Mouse (Mus musculus) ovary, postnatal 14 days (tissue): Measurements from ENCODE around the gene Cox16.
"Not testable (repeated sequence)": the region's sequence is repeated elsewhere in the genome, so short reads cannot be mapped to it uniquely, and the experiment has no call there.

ENCODE experiments used
- DNase-seq: peaks from one replicate; pipeline ENCODE4 v3.0.0; 2022; ENCODE audit warnings: low spot score

Gene Cox16

GRCm38 (mm10) chr12:81484727-81485191 lies at the start of gene Cox16:
Cox16 (minus strand) TSS chr12:81485127.
- DNase-seq = peak; percentile 75

DNA sequence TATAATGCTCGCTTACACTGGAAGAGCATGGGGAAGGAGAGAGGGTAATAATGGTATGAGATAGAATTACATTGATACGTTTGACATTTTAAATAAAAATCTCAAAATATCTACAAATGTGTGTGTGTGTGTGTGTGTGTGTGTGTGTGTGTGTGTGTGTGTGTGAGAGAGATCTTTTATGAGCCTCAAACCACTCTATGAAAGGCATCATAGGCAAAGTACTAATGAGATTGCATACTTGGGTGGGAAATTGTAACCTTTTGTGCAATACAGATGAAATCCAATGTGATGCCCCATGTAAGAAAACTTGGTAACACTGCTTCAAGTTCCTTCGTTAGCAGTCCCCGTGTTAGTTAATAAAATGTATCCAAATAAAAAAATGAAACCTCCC lies 48.1 kb upstream of the Cox16 start:
- DNase-seq = no peak

DNA sequence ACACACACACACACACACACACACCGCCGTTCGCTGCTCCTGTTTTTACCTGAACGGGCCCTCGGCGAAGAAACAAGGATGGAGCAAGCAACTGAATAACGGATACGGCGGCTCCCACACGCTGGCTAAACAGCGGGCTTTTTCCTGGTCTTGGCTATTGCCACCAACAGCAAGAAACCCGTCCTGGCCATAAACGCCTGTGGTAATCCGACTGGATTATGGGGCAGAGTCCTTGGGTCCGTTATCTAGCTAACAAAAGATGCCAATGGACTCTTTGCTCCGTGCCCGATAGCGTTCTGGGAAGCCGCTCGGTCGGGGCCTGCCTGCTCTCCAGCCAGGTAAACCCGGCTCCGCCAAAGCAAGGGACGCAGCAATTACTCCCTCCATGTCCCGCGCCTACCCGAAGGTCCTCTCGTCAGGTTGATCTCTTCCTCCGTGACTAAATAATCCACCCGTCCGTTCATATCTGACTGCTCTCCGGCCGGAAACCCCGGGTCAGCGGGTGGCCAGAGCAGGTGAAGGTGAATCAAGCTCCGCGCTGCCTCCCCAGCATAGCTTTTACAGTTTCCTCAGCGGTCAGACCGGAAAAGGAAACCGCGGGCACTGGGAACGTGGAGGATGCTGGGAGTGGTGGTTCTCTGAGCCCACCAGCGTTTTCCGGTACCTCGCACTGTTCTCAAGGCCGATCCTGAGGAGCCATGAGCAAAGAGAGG lies 47.5 kb upstream of the Cox16 start, which contains the start of the genes Gm20498 and Synj2bp:
Gm20498 (minus strand) TSS at position 590 of the 713 bp plus-strand sequence.
Synj2bp (minus strand) TSS at position 596 of the 713 bp plus-strand sequence.
- peak; percentile 67 for DNase-seq

- not testable (repeated sequence) for DNase-seq
Observed at GRCm38 (mm10) chr12:81530587-81530986, 45.7 kb upstream of the Cox16 start.

- DNase-seq = not testable (repeated sequence)
Observed at GRCm38 (mm10) chr12:81496906-81497305, 12.0 kb upstream of the Cox16 start.

GRCm38 (mm10) chr12:81490491-81490890 lies 5.6 kb upstream of the Cox16 start:
- no peak for DNase-seq

GRCm38 (mm10) chr12:81485311-81485710 lies 384 bp upstream of the Cox16 start:
- no peak for DNase-seq

- DNase-seq = no peak
Observed at GRCm38 (mm10) chr12:81484212-81484611, 715 bp downstream of the Cox16 start.

DNA sequence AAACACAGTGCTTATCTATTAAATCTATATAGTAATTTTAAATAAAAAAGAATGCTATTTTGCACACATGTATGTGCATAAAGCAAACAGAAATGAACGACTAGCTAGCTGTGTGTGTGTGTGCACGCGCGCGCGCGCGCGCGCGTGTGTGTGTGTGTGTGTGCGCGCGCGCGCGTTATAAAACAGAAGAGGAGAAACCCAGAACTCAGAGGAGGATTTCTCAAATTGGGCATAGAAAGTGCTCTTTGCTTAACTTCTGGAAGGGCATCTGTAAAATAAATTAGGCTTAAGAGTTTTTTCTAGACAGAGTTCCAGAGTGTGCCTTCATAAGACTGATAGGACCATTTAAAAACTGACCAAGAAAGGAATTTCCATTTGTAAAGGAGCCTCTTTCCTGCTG lies 1.3 kb downstream of the Cox16 start:
- DNase-seq = no peak

DNA sequence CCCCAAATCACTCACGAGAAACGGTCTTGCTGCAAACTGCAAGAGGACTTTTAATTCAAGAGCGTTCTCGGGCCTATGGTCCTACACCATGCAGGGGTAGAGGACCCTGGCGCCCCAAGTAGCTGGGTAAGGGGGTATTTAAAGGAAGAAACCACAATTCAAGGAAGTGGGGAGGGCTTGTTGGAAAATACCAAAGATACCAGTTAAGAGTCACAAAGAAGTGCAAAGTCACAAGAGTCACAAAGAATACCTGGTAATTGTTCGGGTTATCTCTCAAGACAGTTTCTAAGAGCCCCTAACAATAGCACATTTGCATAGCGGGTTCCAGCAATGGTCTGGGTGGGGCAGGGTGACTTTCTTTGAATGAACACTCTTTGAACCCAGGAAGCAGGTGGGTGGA lies 25.9 kb downstream of the Cox16 start:
- DNase-seq = not testable (repeated sequence)

GRCm38 (mm10) chr12:81438985-81439384 lies 45.9 kb downstream of the Cox16 start:
- not testable (repeated sequence) for DNase-seq

DNA sequence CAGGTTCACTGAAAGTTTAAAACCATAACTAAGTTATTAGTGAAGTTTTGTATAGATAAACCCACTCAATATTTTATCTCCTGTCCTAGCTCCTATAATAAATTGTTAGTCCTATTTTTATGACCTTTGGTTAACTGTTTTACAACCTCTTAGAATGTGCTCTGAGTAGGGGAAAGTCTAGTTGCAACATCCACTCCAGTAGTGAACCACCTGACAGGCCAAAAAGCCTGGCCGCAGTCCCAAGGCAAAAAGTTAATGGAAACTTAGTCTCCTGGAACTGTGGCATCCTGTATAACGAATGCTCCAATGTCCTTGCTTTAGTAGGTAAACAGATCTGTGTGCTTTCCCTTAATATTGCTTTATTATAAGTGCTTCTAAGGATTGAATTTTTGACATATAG lies 50.1 kb downstream of the Cox16 start:
- not testable (repeated sequence) for DNase-seq

GRCm38 (mm10) chr12:81421846-81422245 lies 63.1 kb downstream of the Cox16 start, which contains the start of gene Adam4:
Adam4 (minus strand) TSS chr12:81421946.
- no peak for DNase-seq

DNA sequence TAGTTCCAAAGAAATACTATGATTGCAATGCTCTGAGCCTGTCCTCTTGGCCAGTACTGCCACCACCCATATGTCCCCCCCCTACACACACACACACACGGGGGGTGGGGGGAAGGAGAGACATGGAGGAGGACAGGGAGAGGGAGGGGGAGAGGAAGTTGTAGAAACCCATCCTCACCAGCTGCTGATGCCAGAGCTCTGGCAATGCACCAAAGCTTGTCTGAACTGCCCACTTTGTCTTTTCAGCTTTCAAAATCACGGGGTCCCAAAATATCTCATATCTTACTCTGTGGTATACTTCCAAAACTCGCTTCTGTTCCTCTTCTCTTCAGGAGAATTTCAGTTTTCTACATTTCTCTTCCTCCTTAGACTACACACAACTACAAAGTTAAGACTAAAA lies 71.7 kb downstream of the Cox16 start:
- no peak for DNase-seq

- DNase-seq = no peak
Observed at GRCm38 (mm10) chr12:81408966-81409365, 76.0 kb downstream of the Cox16 start.

DNA sequence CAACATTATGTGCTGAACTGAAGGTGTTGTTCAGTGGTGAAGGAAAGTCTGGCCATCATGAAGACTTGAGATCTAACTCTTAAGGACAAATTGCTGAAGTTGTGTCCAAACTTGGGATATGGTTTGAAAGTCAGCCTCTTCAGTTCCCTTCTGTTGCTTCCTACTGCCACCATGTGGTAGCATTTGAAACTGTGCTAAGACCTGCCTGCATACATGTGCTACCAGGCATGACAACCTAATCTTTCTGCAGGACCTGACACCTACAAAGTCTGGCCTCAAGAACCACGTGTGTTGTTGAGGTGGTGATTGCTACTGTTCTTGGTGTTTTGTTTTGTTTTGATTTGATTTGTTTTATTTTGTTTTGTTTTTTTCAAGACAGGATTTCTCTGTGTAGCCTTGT lies 82.7 kb downstream of the Cox16 start:
- DNase-seq = peak; percentile 52

GRCm38 (mm10) chr12:81379364-81379763 lies 105.6 kb downstream of the Cox16 start, which contains the start of gene Gm4787:
Gm4787 (minus strand) TSS chr12:81379464.
- not testable (repeated sequence) for DNase-seq

- DNase-seq = no peak
Observed at GRCm38 (mm10) chr12:81333841-81334240, 151.1 kb downstream of the Cox16 start.

- DNase-seq = peak; percentile 7
Observed at GRCm38 (mm10) chr12:81332875-81333421, 152.0 kb downstream of the Cox16 start, which contains the start of gene Slc8a3. Slc8a3 (minus strand) TSS chr12:81333180.

- DNase-seq = peak; percentile 2
Observed at GRCm38 (mm10) chr12:81331937-81332874, 152.7 kb downstream of the Cox16 start.

DNA sequence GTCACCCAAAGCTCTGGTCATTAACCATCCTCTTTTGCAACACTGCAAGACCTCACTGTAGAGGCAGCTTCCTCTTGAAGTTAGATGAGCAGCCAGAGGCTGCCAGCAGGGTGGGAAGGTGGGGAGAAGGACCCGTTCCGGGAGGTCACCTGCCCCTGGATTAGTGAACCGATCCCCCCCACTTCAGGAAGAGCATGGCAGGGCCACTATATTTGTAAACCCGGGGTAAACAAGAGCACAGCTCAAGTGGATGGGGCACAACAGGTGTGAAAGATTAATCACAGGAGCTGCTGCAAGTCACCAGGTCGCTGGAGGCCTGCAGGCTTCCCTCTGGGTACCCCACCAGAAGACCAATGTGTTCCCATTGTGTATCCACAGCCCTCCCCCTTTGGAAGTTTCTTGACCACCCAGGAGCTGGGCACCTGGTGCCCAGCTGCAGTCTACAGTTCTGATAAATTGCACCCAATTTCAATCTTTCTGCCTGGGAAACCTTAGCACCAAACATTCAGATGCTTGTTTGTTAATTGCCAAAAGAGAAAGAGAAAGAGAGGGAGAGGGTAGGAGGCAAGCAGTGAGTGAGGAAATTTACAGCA lies 153.8 kb downstream of the Cox16 start:
- DNase-seq = no peak

- no peak for DNase-seq
Observed at GRCm38 (mm10) chr12:81324991-81325390, 159.9 kb downstream of the Cox16 start.
